Mouse (Mus musculus) lung, adult 2 months (tissue): ENCODE measurements around the gene Nxt1.

Experiments
- CTCF ChIP-seq: fragments of 200-500 bp; IDR thresholded peaks from 2 replicates; pipeline ENCODE4 v1.5.1; 2011; ENCODE audit warnings: mild to moderate bottlenecking, low read length, control low read depth; ENCODE audit not compliant: insufficient read depth
- POLR2A ChIP-seq: fragments of 200-500 bp; IDR thresholded peaks from 2 replicates; pipeline ENCODE4 v1.6.1; 2011; ENCODE audit warnings: low read depth, mild to moderate bottlenecking, control low read depth, low read length, borderline replicate concordance; ENCODE audit errors: extremely low read depth

GRCm38 (mm10) chr2:148642610-148643370 lies 29.6 kb upstream of the Nxt1 start:
- TF ChIP-seq POLR2A (no peak), CTCF (no peak)
